Comparison of ENCODE assay signal across 10 mouse cellular contexts in the genomic region with DNA sequence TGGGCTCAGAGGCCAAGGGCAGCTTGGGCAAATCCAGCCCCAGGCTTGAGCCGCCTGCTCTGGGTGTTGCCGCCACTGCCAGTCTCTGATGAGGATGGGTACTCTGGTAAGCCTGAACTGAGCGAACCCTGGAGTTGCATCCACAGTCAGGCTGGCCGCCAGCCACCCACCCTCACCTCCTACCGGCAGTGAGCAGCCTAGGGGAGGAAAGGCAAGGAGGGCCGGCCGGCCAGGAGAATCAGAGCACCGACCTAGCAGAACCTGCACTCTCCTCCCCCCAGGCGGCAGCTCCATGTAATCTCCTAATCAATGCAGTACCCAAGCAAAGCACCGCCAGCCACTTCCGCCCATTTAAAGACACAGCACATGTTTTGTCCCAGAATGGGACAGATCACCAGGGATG.
A peak's percentile ranks its signal among the peaks of the same experiment; 100 is the strongest.
DNase-seq lines count a peak whose midpoint lies in the region; ATAC-seq lines count a peak whose summit lies in the region.
"Had no signal": no experiment of that assay in that cellular context is flagged by ENCODE, and none has a peak within 500 bp of the region (broad histone marks: within the 10 kb centered on the region; RNA-seq: fewer than 3 reads in every experiment).

No protein-coding gene starts in this region.

- no peak for DNase-seq in heart, adult 9 months (ENCODE audit: low spot score in 2 of 2)
- DNase-seq in left cerebral cortex, adult 8-10 months (ENCODE audit: low spot score in 2 of 2): peak; percentile 66 to 80
- peak; percentile 48 for DNase-seq in mesoderm, embryonic 11.5 days (ENCODE audit: low read depth, low spot score)
- DNase-seq in gastrocnemius, postnatal 25 days: no peak

- peak overlapping the region; percentile 27 for H3K4me3 ChIP-seq in heart, embryonic 13.5 days
- peak overlapping the region; percentile 18 for H3K4me3 ChIP-seq in embryonic facial prominence, embryonic 12.5 days
- 0 out of 2 replicates have a peak overlapping the region, but pooled peaks have one; percentile 5 for H3K4me3 ChIP-seq in intestine, embryonic 16.5 days (ENCODE audit: low read length)
- H3K4me3 ChIP-seq in stomach, embryonic 15.5 days (replicated peaks): no peak overlapping the region
- H3K4me3 ChIP-seq: heart, adult 2 months had no signal

- H3K4me2 ChIP-seq in heart, embryonic 13.5 days: peak overlapping the region; percentile 60
- peak overlapping the region; percentile 44 for H3K4me2 ChIP-seq in embryonic facial prominence, embryonic 12.5 days (replicated peaks)
- H3K4me2 ChIP-seq in intestine, embryonic 16.5 days (ENCODE audit: low read depth, low read length): peak overlapping the region; percentile 28; the same call in 1 of the 2 replicates
- H3K4me2 ChIP-seq in stomach, embryonic 15.5 days: peak overlapping the region; percentile 38

- peak overlapping the region; percentile 54 for H3K9ac ChIP-seq in heart, embryonic 13.5 days
- peak overlapping the region; percentile 15; the same call in 1 of the 2 replicates for H3K9ac ChIP-seq in embryonic facial prominence, embryonic 12.5 days
- H3K9ac ChIP-seq in intestine, embryonic 16.5 days (ENCODE audit: low read depth, low read length): peak overlapping the region; percentile 48; the same call in 1 of the 2 replicates
- no peak overlapping the region for H3K9ac ChIP-seq in stomach, embryonic 15.5 days

- no peak for ATAC-seq in heart, embryonic 13.5 days (ENCODE audit: extremely low read depth, insufficient number of reproducible peaks, low FRiP score, low TSS enrichment)
- ATAC-seq in embryonic facial prominence, embryonic 12.5 days (ENCODE audit: insufficient number of reproducible peaks, insufficient read depth, low FRiP score, low TSS enrichment): 0 out of 2 replicates have a peak, but pooled peaks have one; percentile 48
- ATAC-seq in intestine, embryonic 16.5 days: peak; percentile 86
- peak; percentile 73; the same call in 1 of the 2 replicates for ATAC-seq in stomach, embryonic 15.5 days (ENCODE audit: insufficient read depth, low FRiP score, low read depth)

- H3K27ac ChIP-seq in heart, embryonic 13.5 days (replicated peaks): no peak overlapping the region
- no peak overlapping the region for H3K27ac ChIP-seq in embryonic facial prominence, embryonic 12.5 days
- no peak overlapping the region for H3K27ac ChIP-seq in intestine, embryonic 16.5 days (ENCODE audit: low read length)
- H3K27ac ChIP-seq in stomach, embryonic 15.5 days: no peak overlapping the region
- H3K27ac ChIP-seq: heart, adult 2 months had no signal

- H3K9me3 ChIP-seq in heart, embryonic 13.5 days: no peaks in the 10 kb centered on the region
- no peaks in the 10 kb centered on the region for H3K9me3 ChIP-seq in embryonic facial prominence, embryonic 12.5 days
- no peaks in the 10 kb centered on the region for H3K9me3 ChIP-seq in intestine, embryonic 16.5 days (ENCODE audit: control insufficient read depth, low read length)
- H3K9me3 ChIP-seq in stomach, embryonic 15.5 days: no peaks in the 10 kb centered on the region

- peaks cover 32% of the 10 kb centered on the region for H3K4me1 ChIP-seq in heart, embryonic 13.5 days
- H3K4me1 ChIP-seq in embryonic facial prominence, embryonic 12.5 days: peaks cover 24% of the 10 kb centered on the region
- H3K4me1 ChIP-seq in intestine, embryonic 16.5 days (ENCODE audit: control insufficient read depth, insufficient read depth, low read length): peaks cover 10% of the 10 kb centered on the region; the same call in 1 of the 2 replicates
- 0 out of 2 replicates have a peak, but pooled peaks cover 3% of the 10 kb centered on the region for H3K4me1 ChIP-seq in stomach, embryonic 15.5 days

- H3K36me3 ChIP-seq in heart, embryonic 13.5 days: no peaks in the 10 kb centered on the region
- H3K36me3 ChIP-seq in embryonic facial prominence, embryonic 12.5 days: no peaks in the 10 kb centered on the region
- no peaks in the 10 kb centered on the region for H3K36me3 ChIP-seq in intestine, embryonic 16.5 days (ENCODE audit: control insufficient read depth, insufficient read depth, low read length)
- no peaks in the 10 kb centered on the region for H3K36me3 ChIP-seq in stomach, embryonic 15.5 days

- whole genome bisulfite sequencing in heart, embryonic 13.5 days: 12% methylated on average over 11 of the region's 11 CpGs
- whole genome bisulfite sequencing in embryonic facial prominence, embryonic 12.5 days: 8% methylated on average over 11 of the region's 11 CpGs
- WGBS in intestine, embryonic 16.5 days: 18% methylated on average over 11 of the region's 11 CpGs
- 18% methylated on average over 11 of the region's 11 CpGs for WGBS in stomach, embryonic 15.5 days

- H3K27me3 ChIP-seq in heart, embryonic 13.5 days (replicated peaks): peaks cover 7% of the 10 kb centered on the region; the same call in 1 of the 2 replicates
- H3K27me3 ChIP-seq in embryonic facial prominence, embryonic 12.5 days: no peaks in the 10 kb centered on the region
- no peaks in the 10 kb centered on the region for H3K27me3 ChIP-seq in intestine, embryonic 16.5 days (replicated peaks; ENCODE audit: control insufficient read depth, insufficient read depth, low read length)
- H3K27me3 ChIP-seq in stomach, embryonic 15.5 days (replicated peaks): no peaks in the 10 kb centered on the region
- H3K27me3 ChIP-seq: CH12.LX had no signal

Comparison
In these comparisons a context has a peak if more than half of its experiments do, and no peak if none do; other contexts are left out.
1. DNase-seq: peak in left cerebral cortex, adult 8-10 months (2 of 2) and mesoderm, embryonic 11.5 days (single experiment); none in heart, adult 9 months (0 of 2) and gastrocnemius, postnatal 25 days (single experiment).
2. Peak in every context shown above with its lines, with median percentiles within 50 percentile points of each other: H3K4me2 ChIP-seq.